Mouse (Mus musculus) cerebellum, adult 2 months (tissue): Measurements from ENCODE around the gene Tox4. TPM values are rescaled to one million over a fixed set of nuclear protein-coding genes. Genes with fewer than 3 reads are reported as not detected.

ENCODE experiments used
- DNase-seq, 2 experiments: peaks; one replicate each; pipeline ENCODE4 v3.0.0; 2021
- H3K27ac ChIP-seq: fragments of 200-500 bp; 2 replicates; pipeline ENCODE4 v1.5.1; 2012; ENCODE audit warnings: low read length, control low read depth, inconsistent platforms; ENCODE audit not compliant: insufficient read depth
- H3K27me3 ChIP-seq: fragments of 200-500 bp; 2 replicates; pipeline ENCODE4 v1.6.1; 2012; ENCODE audit warnings: inconsistent platforms, mild to moderate bottlenecking, low read length, moderate library complexity; ENCODE audit not compliant: control insufficient read depth, insufficient read depth
- H3K4me1 ChIP-seq: fragments of 200-500 bp; 2 replicates; pipeline ENCODE4 v1.6.1; 2011; ENCODE audit warnings: low read length; ENCODE audit not compliant: control insufficient read depth, insufficient read depth
- H3K4me3 ChIP-seq: fragments of 200-500 bp; replicated peaks from 2 replicates; pipeline ENCODE3; 2011; ENCODE audit warnings: mild to moderate bottlenecking, low read depth, low read length, control low read depth; ENCODE audit not compliant: insufficient read depth
- CTCF ChIP-seq: fragments of 200-500 bp; IDR thresholded peaks from 2 replicates; pipeline ENCODE4 v1.5.1; 2011; ENCODE audit warnings: low read depth, mild to moderate bottlenecking, control low read depth, low read length, moderate library complexity, borderline replicate concordance; ENCODE audit not compliant: insufficient read depth
- POLR2A ChIP-seq: fragments of 200-500 bp; IDR thresholded peaks from 2 replicates; pipeline ENCODE4 v1.6.1; 2011; ENCODE audit warnings: low read length, control low read depth, borderline replicate concordance; ENCODE audit not compliant: insufficient read depth
- WGBS: fragments of 180-500 bp; shearing (Covaris S2); methylation state at CpG from one replicate; pipeline ENCODE4 v1.1.7; 2018; 5-methylcytosine and 5-hydroxymethylcytosine counted together
- polyA plus RNA-seq: library from polyadenylated mRNA; depleted of rRNA; stranded (reverse); fragments of >200 nt; gene quantifications from 2 replicates; pipeline ENCODE4 v1.2.3, GENCODE M21; 2012; rRNA removed

Gene Tox4
- polyA plus RNA-seq, 1 experiment, result 40.2 TPM

DNA sequence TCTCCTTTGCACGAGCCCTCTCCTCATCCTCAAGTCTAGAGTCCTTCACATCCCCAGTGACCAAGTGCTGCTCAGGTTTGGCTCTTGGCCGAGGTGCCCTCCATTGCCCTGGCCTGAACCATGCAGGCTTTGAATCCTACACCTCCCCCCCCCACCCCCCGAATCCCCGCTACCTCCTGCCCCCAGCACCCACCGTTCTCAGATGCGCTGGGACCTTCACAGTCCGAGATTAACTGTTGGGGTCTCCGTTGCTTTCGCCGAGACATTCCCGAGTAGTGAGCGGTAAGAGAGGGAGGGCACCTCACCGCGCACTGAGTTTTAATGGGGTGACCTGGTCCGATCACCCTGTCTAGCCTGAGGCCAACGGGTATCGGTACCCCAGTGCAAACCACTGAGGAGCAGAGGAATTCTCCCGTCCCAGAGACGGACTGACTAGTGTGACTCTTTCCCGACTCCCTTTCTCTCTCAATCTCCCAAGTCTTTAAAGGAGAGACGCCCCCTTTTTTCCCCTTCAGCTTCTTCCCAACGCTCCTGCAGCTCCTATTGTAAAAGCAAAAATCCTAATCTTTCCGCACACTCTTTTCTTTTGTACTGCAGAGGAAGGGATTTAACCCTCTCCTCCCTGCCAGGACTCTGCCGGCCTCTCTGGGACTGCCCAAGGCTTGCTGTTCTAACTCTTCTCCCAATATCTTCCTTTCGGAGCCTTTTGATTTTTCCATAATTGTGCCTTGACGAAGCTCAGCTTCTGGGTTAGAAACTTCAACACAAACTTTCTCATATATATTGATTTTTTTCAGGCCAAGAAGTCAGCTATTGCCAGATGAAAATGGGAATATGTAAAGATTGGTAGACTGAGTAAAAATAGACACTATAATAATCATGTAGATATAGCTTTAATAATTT, 49.2 kb downstream of the Tox4 start, which contains the start of gene Sall2:
Gene Sall2 (minus strand): TSS at position 853 of the 903 bp plus-strand sequence.
- WGBS, result 3% methylated on average over 26 of the region's 26 CpGs
- TF ChIP-seq POLR2A, result no peak
- TF ChIP-seq CTCF, result no peak
- no peaks in the 10 kb centered on the region; the same call in 1 of the 2 replicates for H3K27me3 ChIP-seq
- H3K27ac ChIP-seq, result no peak within 1 kb of the TSS
- no peaks in the 10 kb centered on the region for H3K4me1 ChIP-seq
- H3K4me3 ChIP-seq, result peak within 1 kb of the TSS; percentile 48
- no peak for DNase-seq

GRCm38 (mm10) chr14:52331069-52331750, 52.3 kb downstream of the Tox4 start:
- no peak for DNase-seq
- no peaks in the 10 kb centered on the region; the same call in 1 of the 2 replicates for H3K27me3 ChIP-seq
- H3K27ac ChIP-seq, result no peak overlapping the region
- 13% methylated on average over 4 of the region's 4 CpGs for WGBS
- H3K4me1 ChIP-seq, result no peaks in the 10 kb centered on the region
- no peak overlapping the region for H3K4me3 ChIP-seq
- TF ChIP-seq CTCF (no peak), POLR2A (no peak)

- no peak for DNase-seq
- WGBS, result 63% methylated on average over 1 of the region's 3 CpGs
- Histone ChIP-seq H3K27me3 (no peaks in the 10 kb centered on the region; the same call in 1 of the 2 replicates), H3K4me3 (no peak overlapping the region), H3K4me1 (no peaks in the 10 kb centered on the region), H3K27ac (no peak overlapping the region)
- no peak for TF ChIP-seq POLR2A
- TF ChIP-seq CTCF, result no peak
Measured at GRCm38 (mm10) chr14:52332171-52332570, 53.2 kb downstream of the Tox4 start.

DNA sequence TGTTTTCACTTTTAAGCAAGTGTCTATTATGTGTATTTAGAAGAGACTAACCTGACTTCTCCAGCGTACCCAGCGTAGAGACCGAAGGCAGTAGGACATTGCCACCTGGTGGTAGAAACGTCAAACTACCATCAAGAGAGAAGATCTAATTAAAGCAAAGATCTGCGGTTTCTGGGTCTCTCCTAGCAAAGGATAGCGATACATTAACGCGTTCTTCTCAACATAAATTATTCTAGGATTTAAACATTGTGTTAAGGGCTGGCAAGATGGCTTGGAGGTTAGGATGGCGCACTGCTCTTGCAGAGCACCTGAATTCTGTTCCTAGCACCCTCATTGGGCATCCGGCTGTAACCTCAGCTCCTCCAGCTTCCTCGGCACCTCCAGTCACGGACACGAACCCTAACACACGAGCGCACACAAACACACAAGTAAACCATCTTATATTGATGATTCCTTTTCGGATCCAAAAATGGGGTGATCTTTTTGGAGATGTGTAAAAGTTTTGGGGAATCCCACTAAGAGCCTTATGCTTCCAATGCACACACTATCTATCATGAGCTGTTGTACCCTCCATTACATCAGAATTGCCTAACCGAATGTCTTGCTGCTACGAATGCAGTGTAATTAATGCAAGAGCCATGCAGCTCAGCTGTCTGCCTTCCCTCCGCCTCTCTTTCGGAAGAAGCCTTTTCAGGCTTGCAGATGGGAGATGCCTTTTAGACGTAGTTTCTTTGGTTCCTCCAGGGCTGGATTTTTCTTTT, 60.0 kb downstream of the Tox4 start:
- Histone ChIP-seq H3K4me1 (no peaks in the 10 kb centered on the region), H3K4me3 (peak overlapping the region; percentile 69), H3K27ac (no peak overlapping the region), H3K27me3 (no peaks in the 10 kb centered on the region; the same call in 1 of the 2 replicates)
- peak; percentile 61 to 76 for DNase-seq
- TF ChIP-seq POLR2A, result no peak
- peak; percentile 75 for TF ChIP-seq CTCF
- 20% methylated on average over 21 of the region's 21 CpGs for WGBS

DNA sequence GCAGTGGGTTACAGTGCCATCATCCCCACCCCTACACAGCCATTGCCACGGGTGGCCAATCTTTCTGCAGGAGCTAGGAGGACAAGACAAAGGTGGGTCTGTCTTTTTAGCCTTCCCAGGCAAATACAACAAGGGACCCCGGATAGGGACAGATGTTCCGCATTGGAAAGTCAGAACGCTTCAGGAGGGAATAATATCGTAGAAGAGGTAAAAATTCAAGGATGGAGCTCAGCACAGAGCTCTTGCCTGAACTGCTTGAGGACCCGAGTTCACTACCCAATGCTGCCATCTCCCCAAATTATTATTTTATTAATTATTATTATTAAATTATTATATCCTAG, 60.5 kb downstream of the Tox4 start:
- DNase-seq, result no peak
- H3K27me3 ChIP-seq, result no peaks in the 10 kb centered on the region; the same call in 1 of the 2 replicates
- no peak for TF ChIP-seq POLR2A
- no peak for TF ChIP-seq CTCF
- WGBS, result 70% methylated on average over 6 of the region's 6 CpGs
- H3K27ac ChIP-seq, result no peak overlapping the region
- H3K4me1 ChIP-seq, result no peaks in the 10 kb centered on the region
- H3K4me3 ChIP-seq, result no peak overlapping the region

Other genes with a start within 250 kb of the Tox4 start
- 0.03 and 0.10 TPM in 2 replicates for gene Olfr221, start 236.7 kb upstream of the Tox4 start, polyA plus RNA-seq
- gene Hnrnpc, start 175.1 kb upstream of the Tox4 start, polyA plus RNA-seq, result 254 and 281 TPM in 2 replicates
- 1.1 and 1.2 TPM in 2 replicates for gene Rpgrip1, start 168.4 kb upstream of the Tox4 start, polyA plus RNA-seq
- 32.2 and 33.9 TPM in 2 replicates for gene Supt16, start 81.7 kb upstream of the Tox4 start, polyA plus RNA-seq
- 66.8 and 67.6 TPM in 2 replicates for gene Chd8, start 21.4 kb upstream of the Tox4 start, polyA plus RNA-seq
- 37.0 and 37.7 TPM in 2 replicates for gene Rab2b, start 399 bp downstream of the Tox4 start, polyA plus RNA-seq
- gene Mettl3, start 26.0 kb downstream of the Tox4 start, polyA plus RNA-seq, result 36.4 and 40.6 TPM in 2 replicates
- gene Sall2, start 49.6 kb downstream of the Tox4 start, polyA plus RNA-seq, result 60.0 TPM in 2 replicates
- gene Olfr1513, start 77.3 kb downstream of the Tox4 start, polyA plus RNA-seq, result not detected in 2 replicates
- not detected in 2 replicates for gene Olfr1512, start 100.0 kb downstream of the Tox4 start, polyA plus RNA-seq
- not detected in 2 replicates for gene Olfr1511, start 118.2 kb downstream of the Tox4 start, polyA plus RNA-seq
- not detected in 2 replicates for gene Olfr1510, start 135.2 kb downstream of the Tox4 start, polyA plus RNA-seq
- not detected in 2 replicates for gene Olfr1509, start 163.8 kb downstream of the Tox4 start, polyA plus RNA-seq
- gene Olfr1508, start 188.3 kb downstream of the Tox4 start, polyA plus RNA-seq, result not detected in 2 replicates
- gene Olfr1507, start 216.6 kb downstream of the Tox4 start, polyA plus RNA-seq, result not detected in 2 replicates